Mouse (Mus musculus) CH12.LX (cell line): Measurements from ENCODE around the gene Cdc14a.

Source experiments
- POLR2A ChIP-seq: IDR thresholded peaks from 2 replicates; pipeline ENCODE4 v1.6.1; 2011; ENCODE audit warnings: low read depth, mild to moderate bottlenecking, improper control_type of control experiment, low read length
- ZNF384 ChIP-seq: IDR thresholded peaks from 2 replicates; pipeline ENCODE4 v1.6.1; 2012; ENCODE audit warnings: low read depth, low read length, improper control_type of control experiment, inconsistent platforms

GRCm38 (mm10) chr3:116424160-116424972, 534 bp upstream of the Cdc14a start:
- TF ChIP-seq ZNF384, result peak; percentile 3; the same call in 1 of the 2 replicates
- peak; percentile 64; the same call in 1 of the 2 replicates for TF ChIP-seq POLR2A
